Mouse (Mus musculus): ENCODE results near the gene Rinl. TPM values are rescaled to one million over a fixed set of nuclear protein-coding genes. Genes with fewer than 3 reads are reported as not detected.
A peak's percentile ranks its signal among the peaks of the same experiment; 100 is the strongest.

The Rinl gene
- polyA plus RNA-seq (2012; rRNA removed), result 1.7 and 2.4 TPM in 2 replicates

DNA sequence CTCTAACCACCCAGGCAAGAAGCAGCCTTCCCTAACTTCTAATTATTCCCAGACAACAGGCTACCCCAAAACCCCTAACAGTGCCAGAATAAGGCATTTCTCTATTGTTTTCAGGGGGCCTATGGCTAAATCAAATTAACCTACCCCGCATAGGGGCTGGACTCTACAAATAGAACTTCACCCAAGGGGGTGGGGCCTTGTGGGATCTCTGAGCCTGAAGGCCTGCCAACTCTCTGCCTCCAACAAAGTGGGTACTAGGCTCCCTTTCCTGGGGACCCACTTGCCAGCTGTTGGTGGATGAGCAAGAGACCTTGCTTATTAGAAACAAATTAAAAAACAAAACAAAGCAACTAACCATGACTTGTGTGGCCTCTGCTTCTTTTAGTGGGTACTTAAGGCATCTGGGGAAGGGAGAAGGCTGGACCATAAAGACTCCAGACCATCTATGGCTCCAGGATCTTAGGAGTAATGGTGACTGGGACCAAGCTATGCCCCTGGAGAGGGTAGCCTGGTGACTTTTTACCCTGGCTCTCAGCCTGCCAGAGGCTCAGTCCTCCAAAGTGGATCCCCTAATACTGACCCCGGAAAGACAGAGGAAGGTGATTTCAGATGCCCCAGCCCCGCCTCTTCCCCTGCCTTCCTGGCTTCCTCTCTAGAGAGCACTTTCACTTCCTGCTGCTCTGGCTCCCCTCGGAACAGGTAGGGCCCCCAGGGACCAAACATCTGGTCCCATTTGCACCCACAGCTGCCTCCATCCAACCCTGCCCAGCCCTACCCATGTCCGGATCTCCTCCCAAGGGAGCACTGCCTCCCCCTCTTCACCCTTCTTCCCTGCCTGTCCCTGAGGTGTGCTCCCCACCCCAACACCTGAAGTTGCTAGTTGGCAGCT is at the start of gene Rinl:
Rinl (plus strand) TSS at position 663 of the 889 bp plus-strand sequence.
- DNase-seq (ENCODE audit: extremely low spot score in 1 of 2, low spot score in 1 of 2), result no peak

DNA sequence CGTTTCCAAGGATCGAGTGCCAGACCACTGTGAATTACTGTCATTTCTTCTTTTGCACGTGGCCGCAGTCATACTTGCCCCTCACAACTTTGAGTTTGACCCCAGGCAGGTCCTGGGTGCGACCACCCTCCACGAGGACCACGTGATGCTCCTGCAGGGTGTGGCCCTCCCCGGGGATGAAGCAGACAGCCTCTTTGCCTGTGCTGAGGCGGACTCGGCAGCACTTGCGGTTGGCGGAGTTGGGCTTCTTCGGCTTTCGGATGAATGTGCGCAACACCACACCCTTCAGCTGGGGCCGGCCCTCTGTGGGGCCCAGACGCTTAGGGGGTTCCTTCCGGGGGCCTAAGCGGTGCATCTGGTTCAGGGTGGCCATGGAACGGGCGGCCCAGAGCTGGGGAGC is 48.9 kb upstream of the Rinl start:
- DNase-seq (ENCODE audit: extremely low spot score in 1 of 2, low spot score in 1 of 2), result no peak

DNA sequence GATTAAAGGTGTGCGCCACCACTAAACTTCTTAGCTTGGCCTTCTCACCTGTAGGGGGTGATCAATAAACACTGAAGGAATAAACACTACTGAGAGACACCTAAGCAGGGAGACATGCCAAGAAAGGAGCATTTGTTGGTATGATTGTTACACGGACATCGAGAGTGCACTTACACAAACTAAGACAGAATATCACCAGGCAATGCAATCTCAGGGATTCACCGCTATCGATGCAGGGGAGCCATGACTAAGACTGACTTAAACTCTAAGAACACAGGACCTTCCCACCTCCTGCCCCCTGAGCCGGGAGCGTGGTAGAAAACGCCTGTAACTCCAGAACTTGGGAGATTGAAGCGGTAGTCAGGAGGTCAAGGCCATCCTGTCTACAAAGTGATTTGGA is 47.8 kb upstream of the Rinl start:
- no peak for DNase-seq (ENCODE audit: extremely low spot score in 1 of 2, low spot score in 1 of 2)

DNA sequence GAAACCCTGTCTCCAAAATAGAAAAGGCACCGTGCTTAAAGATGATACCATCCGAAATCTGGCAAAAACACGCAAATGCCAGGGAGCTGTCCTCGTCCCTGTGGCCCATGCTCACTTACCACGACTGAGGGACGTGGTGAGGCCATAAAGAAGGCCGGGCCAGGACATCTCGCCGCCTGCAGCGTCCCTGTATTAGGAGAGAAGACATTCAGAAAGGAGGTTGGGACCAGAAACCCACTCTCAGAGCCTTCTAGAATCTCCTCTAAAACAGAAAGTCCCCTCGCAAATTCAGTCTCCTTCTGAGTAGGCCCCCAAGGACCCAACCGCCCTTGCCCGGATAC is 47.4 kb upstream of the Rinl start:
- DNase-seq (ENCODE audit: extremely low spot score in 1 of 2, low spot score in 1 of 2), result no peak

DNA sequence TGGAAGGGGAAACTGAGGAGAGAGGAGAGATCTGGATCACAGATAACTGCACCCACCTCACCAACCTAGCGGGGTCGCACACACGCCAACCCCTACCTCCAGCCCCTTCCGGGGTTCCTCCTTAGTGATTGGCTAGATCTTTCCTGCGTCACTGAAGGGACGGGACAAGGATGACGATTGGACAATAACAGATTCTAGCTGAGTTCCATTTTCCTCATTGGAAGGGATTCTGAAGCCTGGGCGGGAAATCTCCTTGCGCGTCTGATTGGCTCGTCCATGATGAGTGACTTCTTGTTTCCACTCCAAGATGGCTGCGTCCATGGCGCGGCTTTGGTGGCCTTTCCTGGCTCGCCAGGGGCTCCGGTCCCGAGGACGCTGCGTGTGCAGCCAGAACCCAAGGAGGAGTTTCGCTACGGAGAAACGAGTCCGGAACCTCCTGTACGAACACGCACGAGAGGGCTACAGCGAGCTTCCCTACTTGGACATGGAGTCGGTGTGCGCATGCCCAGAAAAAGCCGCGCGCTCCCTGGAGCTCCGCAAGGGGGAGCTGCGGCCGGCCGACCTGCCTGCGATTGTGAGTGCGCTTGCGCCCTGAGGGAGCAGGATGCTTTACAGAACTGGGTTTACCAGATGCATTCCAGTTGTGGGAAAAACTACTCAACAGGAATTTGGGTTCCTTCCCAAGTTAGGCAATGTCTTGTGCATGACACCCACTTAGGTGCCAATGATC is 46.9 kb upstream of the Rinl start, which contains the start of the genes Mrps12 and Sars2:
Mrps12 (minus strand) TSS at position 112 of the 730 bp plus-strand sequence.
Sars2 (plus strand) TSS at position 284 of the 730 bp plus-strand sequence.
- peak; percentile 98 for DNase-seq (ENCODE audit: extremely low spot score in 1 of 2, low spot score in 1 of 2)

DNA sequence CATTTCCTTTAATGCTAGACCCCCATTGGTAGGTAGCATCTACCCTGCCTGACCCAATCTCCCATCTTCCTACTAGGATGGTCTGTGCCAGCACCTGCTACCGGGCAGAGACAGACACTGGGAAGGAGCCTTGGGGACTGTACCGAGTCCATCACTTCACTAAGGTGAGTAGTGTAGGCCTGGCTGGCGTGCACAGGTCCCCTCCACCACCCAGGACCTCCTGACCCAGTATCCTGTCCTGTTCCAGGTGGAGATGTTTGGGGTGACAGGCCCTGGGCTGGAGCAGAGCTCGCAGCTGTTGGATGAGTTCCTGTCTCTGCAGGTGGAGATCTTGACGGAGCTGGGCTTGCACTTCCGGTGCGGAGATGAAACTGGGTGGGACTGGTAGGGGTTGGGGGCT is 38.8 kb upstream of the Rinl start:
- no peak for DNase-seq (ENCODE audit: extremely low spot score in 1 of 2, low spot score in 1 of 2)

DNA sequence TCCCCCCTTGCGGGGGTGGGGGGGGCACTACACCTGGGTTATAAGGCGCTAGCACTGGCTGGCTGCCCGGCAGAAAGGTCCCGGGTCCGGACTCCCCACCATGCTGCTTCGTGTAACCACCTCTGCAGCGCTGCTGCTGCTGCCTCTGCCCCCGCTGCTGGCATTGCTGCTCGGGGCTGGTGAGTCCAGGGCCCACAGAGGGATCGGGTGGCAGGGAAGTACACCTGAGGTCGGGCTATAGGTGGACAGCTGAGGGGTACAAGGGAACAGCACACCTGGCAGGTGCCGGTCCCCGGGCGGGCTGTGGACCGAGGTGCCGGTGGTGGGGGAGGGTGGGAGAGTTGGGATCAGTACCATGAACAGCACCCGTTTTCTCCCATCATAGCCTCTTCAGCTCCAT is 32.7 kb upstream of the Rinl start, which contains the start of gene Ccer2:
Ccer2 (plus strand) TSS at position 96 of the 400 bp plus-strand sequence.
- no peak for DNase-seq (ENCODE audit: extremely low spot score in 1 of 2, low spot score in 1 of 2)

DNA sequence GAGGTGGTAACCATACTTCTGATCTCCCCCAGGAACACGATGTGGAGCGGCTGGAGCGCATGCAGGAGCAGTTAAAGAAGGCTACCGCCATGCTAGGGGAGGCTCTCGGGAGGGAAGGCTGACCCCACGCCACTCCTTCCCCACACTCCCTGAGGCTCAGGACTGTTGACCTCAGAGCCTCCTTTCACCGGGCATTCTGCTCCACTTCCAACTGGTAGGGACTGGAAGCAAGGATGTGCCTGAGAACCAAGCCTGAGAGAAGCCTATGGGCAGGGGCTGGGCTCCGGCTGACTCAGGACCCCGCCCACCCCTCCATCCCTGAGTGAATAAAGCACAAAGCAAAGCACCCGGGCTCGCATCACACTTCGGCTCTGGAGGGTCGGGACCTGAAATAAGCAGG is 30.1 kb upstream of the Rinl start:
- DNase-seq (ENCODE audit: extremely low spot score in 1 of 2, low spot score in 1 of 2), result no peak

DNA sequence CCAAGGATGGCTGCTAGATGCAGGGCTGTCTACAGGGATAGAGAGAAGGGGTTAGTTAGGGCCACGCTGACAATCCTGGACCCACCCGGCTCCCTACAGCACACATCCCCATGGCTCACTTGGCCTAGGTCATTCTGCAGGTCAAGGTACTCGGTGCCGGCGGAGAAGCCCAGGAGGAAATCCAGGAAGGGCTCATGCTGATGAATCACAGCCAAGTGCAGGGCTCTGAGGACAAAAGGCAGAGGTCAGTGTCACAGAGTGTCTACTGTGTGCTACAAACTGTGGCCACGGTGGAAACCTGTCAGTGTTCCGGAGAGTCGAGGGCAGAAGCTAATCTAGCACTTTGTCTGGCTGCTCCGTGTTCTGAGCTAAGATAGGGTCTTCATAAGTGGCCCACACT is 26.9 kb upstream of the Rinl start:
- DNase-seq (ENCODE audit: extremely low spot score in 1 of 2, low spot score in 1 of 2), result no peak

DNA sequence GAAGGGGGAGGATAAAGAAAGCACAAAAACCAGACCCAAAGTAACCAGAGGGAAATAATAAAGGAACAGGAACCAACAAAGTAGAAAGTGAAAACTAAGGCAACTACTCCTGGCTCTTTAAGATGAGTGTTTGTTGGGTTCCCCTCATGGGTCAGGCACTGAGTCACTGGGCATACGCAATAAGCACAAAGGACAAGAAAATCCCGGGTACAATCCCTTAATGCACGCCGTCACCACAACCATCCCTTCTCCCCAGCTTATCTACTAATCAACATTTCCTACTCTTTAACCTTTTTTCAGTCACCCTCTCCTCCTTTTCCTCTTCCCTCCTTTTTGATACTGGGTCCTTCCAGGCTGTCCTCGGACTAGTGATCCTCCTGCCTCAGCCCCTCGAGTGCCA is 23.6 kb upstream of the Rinl start:
- DNase-seq (ENCODE audit: extremely low spot score in 1 of 2, low spot score in 1 of 2), result no peak

DNA sequence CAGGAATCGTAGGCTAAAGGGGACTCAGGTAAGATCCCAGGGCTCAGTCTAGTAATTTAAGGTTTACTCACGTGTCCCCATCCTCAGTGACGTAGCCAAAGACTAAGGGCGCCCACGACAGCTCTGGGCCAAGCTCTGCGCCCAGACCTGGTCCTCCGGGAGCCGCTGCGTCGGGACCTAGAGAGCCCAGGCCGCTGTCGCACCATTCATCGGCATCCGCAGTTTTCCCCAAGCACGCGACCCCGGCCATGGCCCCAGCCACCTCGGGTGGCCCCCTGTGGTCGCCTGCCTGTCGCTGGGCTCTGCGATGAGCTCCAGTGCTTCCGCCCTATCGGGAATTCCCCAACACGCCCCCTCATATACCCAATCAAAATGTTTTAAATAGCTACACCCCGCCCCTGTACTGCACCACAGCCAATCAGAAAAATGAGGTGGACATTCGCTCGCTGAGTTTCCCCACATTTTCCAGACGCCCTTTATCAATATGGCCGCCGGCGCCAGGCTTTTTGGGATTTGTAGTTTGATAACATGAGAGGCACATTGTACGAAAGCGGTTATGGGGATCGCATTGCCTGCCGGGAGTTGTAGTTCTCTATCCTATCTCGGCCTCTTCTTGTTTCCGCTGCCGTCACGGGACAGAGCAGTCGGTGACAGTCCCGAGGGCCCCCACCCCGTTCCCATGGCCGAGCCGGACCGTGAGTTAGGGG is 22.4 kb upstream of the Rinl start, which contains the start of gene Sirt2:
Sirt2 (plus strand) TSS at position 563 of the 707 bp plus-strand sequence.
- peak; percentile 99 to 100 for DNase-seq (ENCODE audit: extremely low spot score in 1 of 2, low spot score in 1 of 2)

DNA sequence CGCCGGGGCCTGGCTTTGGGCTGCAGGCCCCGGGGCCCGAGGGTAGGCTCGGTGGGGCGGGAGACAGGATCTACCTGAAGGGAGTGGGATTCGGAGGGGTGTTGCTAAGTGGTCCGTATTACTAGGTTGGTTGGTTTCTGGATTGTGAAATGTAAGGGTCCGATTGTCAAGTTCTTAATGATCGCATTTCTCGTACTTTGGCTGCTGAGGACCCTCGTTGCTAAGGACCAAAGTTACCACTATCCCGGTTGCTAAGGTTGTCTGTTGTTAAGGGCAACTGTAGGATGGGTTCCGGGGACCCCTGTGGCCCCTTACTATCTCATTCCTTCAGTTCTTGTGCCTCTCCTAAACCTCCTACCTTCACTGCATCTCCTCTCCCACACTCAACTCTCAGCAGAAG is 21.9 kb upstream of the Rinl start:
- no peak for DNase-seq (ENCODE audit: extremely low spot score in 1 of 2, low spot score in 1 of 2)

DNA sequence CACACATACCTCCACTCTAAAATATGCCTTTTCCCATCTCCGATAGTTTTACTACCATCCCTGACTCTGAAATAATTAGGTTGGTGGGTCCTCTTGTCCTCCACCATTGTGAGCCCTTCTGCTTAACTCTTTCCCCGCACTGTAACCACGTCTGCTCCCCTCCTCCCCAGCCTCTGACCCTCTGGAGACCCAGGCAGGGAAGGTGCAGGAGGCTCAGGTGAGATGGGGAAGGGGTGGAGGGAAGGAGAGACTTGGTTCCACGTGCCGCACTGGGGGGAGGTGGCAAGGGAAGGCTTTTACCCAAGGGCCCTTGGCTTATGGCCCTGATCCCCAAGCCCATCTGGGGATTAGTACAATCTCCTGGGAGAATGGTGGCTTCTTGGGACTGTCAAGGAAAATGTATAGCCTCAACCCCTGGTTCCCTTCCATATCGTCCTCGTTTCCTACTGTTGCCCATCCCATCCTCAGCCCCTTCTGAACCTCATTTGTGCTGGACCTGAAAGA is 21.3 kb upstream of the Rinl start, which contains the start of gene Nfkbib:
Nfkbib (minus strand) TSS at position 51 of the 504 bp plus-strand sequence.
- DNase-seq (ENCODE audit: extremely low spot score in 1 of 2, low spot score in 1 of 2), result no peak

DNA sequence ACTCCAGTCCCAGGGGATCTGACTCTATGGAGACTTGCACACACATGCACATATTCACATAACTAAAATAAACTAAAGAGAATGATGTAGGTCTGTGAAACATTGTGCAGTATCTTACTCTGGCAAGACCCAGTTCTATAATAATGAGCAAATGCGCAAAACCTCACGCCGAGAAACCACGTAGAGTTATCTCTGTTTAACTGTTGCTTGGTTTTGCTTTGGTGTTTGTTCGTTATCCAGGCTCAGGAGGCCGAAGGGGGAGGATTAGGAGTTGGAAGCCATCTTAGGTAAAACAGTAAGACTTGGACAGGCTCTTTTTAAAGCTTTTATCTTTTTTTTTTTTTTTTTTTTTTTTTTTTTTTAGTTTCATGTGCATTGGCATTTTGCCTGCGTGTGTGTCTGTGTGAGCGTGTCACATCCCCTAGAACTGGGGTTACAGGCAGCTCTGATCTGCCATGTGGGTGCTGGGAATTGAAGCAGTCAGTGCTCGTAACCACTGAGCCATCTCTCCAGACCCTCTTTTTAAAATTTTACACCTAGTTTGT is 19.3 kb upstream of the Rinl start:
- DNase-seq (ENCODE audit: extremely low spot score in 1 of 2, low spot score in 1 of 2), result no peak

DNA sequence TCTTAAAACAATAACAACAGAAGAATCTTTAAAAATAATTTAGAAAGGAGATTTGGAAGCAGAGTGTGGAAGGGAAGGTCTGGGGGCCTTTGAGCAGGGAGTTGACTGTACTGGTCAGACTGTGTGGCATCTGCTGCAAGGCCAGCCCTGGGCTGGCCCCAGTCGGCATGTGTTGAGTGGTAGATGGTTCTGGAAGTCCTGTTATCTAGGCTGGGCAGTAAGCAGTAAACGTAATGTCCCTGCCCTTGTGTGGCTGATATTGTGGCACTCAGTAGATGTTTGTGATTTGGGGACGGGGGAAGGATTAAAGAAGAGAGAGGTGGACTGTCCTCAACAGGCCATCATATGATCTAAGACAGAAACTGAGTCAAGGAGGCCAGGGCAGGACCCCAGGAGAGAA is 18.5 kb upstream of the Rinl start:
- no peak for DNase-seq (ENCODE audit: extremely low spot score in 1 of 2, low spot score in 1 of 2)

DNA sequence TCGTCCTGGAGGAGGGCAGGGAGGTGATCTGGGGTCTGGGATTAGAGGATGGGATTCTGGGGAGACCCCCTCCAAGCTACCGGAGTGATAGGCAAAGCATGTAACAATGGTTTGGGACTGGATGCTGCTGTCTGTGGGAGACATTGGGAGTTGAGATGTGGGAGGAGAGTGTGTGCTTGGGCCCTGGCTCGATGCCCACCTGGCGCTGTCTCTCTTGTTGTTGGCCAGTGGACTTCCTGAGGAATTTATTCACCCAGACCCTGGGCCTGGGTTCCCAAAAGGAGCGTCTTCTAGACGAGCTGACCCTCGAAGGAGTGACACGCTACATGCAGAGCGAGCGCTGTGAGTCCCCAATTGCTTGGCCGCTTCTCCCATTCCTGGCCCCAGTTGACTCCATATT is 16.9 kb upstream of the Rinl start:
- DNase-seq (ENCODE audit: extremely low spot score in 1 of 2, low spot score in 1 of 2), result no peak

DNA sequence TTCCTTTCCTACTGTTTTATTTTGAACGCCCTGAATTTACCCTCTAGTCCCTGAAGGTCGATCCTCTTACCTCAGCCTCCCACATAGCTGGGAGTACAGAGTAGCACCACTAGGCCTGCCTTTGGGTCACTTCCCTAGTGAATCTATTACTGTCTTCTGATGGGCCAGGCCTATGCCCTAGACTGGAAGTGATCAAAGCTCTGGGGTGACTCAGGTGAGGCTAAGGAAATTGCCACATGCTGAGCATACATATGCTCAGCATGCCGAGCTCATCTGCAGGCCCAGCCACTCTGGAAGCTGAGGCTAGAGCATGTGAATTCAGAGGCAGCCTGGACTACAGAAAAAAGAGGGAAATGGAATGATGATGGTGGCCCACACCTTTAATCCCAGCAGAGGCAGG is 15.6 kb upstream of the Rinl start:
- no peak for DNase-seq (ENCODE audit: extremely low spot score in 1 of 2, low spot score in 1 of 2)

DNA sequence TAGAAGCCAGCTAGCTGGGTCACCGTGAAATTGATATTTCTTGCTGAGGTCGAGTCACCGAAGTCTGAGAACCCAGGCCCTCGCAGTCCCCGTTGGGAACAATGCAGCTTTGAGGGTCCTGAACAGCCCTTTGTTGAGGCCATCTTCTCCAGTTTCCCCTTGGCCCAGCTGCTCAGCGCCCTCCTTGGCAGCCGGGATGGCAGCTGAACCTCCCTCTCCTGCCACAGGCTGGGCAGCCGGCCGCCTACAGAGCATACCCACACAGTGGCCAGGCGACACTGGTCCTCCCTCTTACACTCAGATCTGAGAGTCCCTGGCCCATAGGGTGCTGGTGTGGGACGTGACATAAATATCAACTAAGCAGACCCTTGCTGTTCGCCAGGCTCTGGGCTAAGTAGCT is 14.6 kb upstream of the Rinl start:
- peak in 1 of 2 experiments; percentile 28 for DNase-seq (ENCODE audit: extremely low spot score in 1 of 2, low spot score in 1 of 2)

DNA sequence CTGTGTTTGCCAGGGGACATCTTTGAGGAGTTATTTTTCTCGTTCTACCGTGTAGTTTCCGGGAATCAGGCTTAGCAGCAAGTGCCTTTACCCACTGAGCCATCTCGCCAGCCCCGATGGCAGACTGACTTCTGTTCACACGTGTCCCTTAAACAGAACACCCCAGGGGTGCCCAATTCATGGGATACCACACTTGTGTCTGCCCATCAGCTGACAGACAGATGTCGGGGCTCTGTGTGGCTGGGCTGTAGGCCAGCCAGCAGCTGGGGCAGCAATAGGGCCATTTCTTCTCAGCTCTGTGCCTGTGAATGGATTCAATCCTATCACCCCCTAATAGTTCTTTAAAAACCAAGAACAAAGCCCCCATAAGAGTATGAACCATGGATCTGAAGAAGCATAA is 13.6 kb upstream of the Rinl start:
- no peak for DNase-seq (ENCODE audit: extremely low spot score in 1 of 2, low spot score in 1 of 2)

DNA sequence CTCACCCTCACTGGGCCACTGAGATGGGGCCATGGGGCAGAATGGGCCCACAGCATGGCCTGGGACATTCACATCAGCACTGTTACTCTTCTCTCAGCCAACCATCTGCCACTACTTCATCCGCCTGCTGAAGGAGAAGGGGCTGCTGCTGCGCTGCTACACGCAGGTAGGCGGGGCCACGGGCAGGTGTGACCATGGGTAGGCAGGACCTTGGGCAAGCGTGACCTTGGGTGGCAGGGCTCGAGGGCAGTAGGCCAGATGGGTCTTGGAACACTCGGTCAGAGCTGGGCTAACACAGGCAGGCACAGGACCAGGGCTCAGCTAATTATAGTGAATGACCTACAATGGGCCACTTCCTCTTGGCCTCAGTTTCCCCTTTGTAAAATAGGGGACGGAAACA is 9.9 kb upstream of the Rinl start:
- no peak for DNase-seq (ENCODE audit: extremely low spot score in 1 of 2, low spot score in 1 of 2)

Data from frontal cortex, adult 2 months (tissue).